Mouse (Mus musculus): Measurements from ENCODE around the gene Sergef. TPM values are rescaled to one million over a fixed set of nuclear protein-coding genes. Genes with fewer than 3 reads are reported as not detected.

Sergef gene
- total and polyA plus RNA-seq, 2 experiments from 2014 or later = 41.8 to 48.0 TPM

DNA sequence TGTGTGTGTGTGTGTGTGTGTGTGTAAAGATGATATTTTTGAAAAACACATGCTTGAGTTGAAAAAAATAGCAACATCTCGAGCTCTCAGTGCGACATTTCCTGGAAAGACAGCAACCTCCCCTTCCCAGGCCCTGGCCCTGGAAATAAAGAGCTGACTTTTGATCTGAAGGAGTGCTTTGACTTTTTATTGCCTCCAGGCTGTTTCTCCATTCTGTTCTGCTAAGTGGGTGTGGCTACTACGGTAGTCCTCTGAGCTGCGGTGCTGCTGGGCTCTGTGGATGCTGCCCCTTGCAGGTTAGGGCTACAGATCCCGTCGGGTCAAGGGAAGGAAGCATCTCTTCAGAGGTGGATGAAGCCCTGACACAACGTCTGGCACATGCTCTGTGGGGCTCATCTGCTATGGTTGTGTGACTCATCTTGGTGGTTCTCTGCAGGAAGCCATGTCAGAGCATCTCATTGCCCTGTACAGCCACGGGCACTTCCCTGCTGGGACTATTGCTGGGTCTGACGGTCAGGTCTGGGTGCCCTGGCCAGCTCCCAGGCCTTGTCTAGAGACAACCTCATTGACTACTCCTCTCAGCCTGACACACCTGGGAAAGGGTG, 201.0 kb downstream of the Sergef start:
- 64% methylated on average over 9 of the region's 9 CpGs for WGBS
- ATAC-seq = no peak
- Histone ChIP-seq H3K27me3 (ENCODE audit: insufficient read depth, low read length) (no peaks in the 10 kb centered on the region), H3K4me1 (ENCODE audit: insufficient read depth, low read length) (no peaks in the 10 kb centered on the region), H3K9ac (replicated peaks; ENCODE audit: low read length) (no peak overlapping the region), H3K27ac (no peak overlapping the region), H3K4me3 (ENCODE audit: low read length) (no peak overlapping the region), H3K4me2 (ENCODE audit: low read depth, low read length) (no peak overlapping the region), H3K9me3 (ENCODE audit: low read length) (no peaks in the 10 kb centered on the region), H3K36me3 (ENCODE audit: insufficient read depth, low read length) (peaks cover 8% of the 10 kb centered on the region; the same call in 1 of the 2 replicates)
- no peak for DNase-seq (ENCODE audit: low spot score)
- no peak for TF ChIP-seq CTCF (IDR thresholded peaks at IDR 0.05; ENCODE audit: low read depth)

GRCm38 (mm10) chr7:46435833-46436232, 203.8 kb downstream of the Sergef start:
- peak; percentile 11; the same call in 1 of the 2 replicates for TF ChIP-seq CTCF (IDR thresholded peaks at IDR 0.05; ENCODE audit: low read depth)
- no peak overlapping the region for H3K4me3 ChIP-seq (ENCODE audit: low read length)
- ATAC-seq (no peak), DNase-seq (ENCODE audit: low spot score) (no peak)
- H3K9ac ChIP-seq (replicated peaks; ENCODE audit: low read length) = no peak overlapping the region
- peaks cover 8% of the 10 kb centered on the region; the same call in 1 of the 2 replicates for H3K36me3 ChIP-seq (ENCODE audit: insufficient read depth, low read length)
- 94% methylated on average over 5 of the region's 5 CpGs for WGBS
- no peaks in the 10 kb centered on the region for H3K27me3 ChIP-seq (ENCODE audit: insufficient read depth, low read length)
- no peaks in the 10 kb centered on the region for H3K9me3 ChIP-seq (ENCODE audit: low read length)
- H3K4me1 ChIP-seq (ENCODE audit: insufficient read depth, low read length) = no peaks in the 10 kb centered on the region; the same call in 1 of the 2 replicates
- no peak overlapping the region for H3K27ac ChIP-seq
- no peak overlapping the region for H3K4me2 ChIP-seq (ENCODE audit: low read depth, low read length)

GRCm38 (mm10) chr7:46433874-46434273, 205.7 kb downstream of the Sergef start:
- no peak overlapping the region for H3K9ac ChIP-seq (replicated peaks; ENCODE audit: low read length)
- peaks cover 8% of the 10 kb centered on the region; the same call in 1 of the 2 replicates for H3K36me3 ChIP-seq (ENCODE audit: insufficient read depth, low read length)
- no peaks in the 10 kb centered on the region; the same call in 1 of the 2 replicates for H3K4me1 ChIP-seq (ENCODE audit: insufficient read depth, low read length)
- peak overlapping the region; percentile 60 for H3K27ac ChIP-seq
- peak; percentile 73 for ATAC-seq
- no peak overlapping the region for H3K4me2 ChIP-seq (ENCODE audit: low read depth, low read length)
- no peaks in the 10 kb centered on the region for H3K27me3 ChIP-seq (ENCODE audit: insufficient read depth, low read length)
- H3K9me3 ChIP-seq (ENCODE audit: low read length) = no peaks in the 10 kb centered on the region
- no peak overlapping the region for H3K4me3 ChIP-seq (ENCODE audit: low read length)
- no peak for TF ChIP-seq CTCF (IDR thresholded peaks at IDR 0.05; ENCODE audit: low read depth)
- no peak for DNase-seq (ENCODE audit: low spot score)
- WGBS = 30% methylated on average over 5 of the region's 5 CpGs

DNA sequence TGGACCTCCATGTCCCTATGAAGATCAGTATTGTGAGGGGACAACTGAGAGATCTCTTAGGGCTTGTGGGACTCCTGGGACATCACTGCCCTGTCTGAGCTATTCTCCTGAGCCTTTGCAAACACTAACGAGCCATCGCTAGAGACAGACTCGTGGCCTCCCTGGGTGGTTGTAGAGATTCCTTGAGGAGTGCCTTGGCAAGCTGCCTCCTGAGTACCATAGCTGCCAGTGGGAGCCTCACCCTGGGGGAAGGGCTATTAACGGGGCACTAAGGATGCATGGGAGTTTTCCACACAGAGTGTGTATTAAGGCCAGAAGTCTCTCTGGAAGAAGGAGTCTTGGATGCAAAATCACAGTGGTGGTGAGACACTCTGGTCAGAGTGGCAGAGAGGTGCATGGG, 214.6 kb downstream of the Sergef start:
- DNase-seq (ENCODE audit: low spot score) (no peak), ATAC-seq (no peak)
- no peak overlapping the region for H3K4me3 ChIP-seq (ENCODE audit: low read length)
- peaks cover 8% of the 10 kb centered on the region; the same call in 1 of the 2 replicates for H3K36me3 ChIP-seq (ENCODE audit: insufficient read depth, low read length)
- no peak overlapping the region for H3K9ac ChIP-seq (replicated peaks; ENCODE audit: low read length)
- no peak for TF ChIP-seq CTCF (IDR thresholded peaks at IDR 0.05; ENCODE audit: low read depth)
- H3K4me1 ChIP-seq (ENCODE audit: insufficient read depth, low read length) = peaks cover 16% of the 10 kb centered on the region
- H3K27ac ChIP-seq = no peak overlapping the region
- no peak overlapping the region for H3K4me2 ChIP-seq (ENCODE audit: low read depth, low read length)
- no peaks in the 10 kb centered on the region for H3K27me3 ChIP-seq (ENCODE audit: insufficient read depth, low read length)
- WGBS = 26% methylated on average over 4 of the region's 4 CpGs
- no peaks in the 10 kb centered on the region for H3K9me3 ChIP-seq (ENCODE audit: low read length)

DNA sequence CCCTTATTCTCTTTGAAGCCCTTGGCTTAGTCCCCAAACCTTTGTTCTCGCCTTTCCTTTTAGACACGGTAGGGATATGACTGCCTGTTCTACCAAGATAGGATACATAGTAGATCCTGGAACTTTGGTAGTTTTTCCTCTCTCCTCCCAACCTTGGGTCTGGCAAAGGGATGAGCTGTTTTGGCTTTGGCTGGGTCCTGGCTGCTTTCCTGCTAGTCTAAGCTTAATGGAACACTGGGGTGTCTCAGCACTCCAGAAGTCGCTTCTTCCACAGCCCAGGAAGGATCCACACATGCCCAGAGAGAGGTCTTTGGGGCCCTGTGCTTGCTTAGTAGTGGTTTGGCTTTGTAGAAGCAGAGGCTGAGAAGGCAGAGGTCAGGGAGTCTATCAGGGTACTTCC, 215.7 kb downstream of the Sergef start:
- Histone ChIP-seq H3K4me2 (ENCODE audit: low read depth, low read length) (no peak overlapping the region), H3K9me3 (ENCODE audit: low read length) (no peaks in the 10 kb centered on the region), H3K36me3 (ENCODE audit: insufficient read depth, low read length) (peaks cover 8% of the 10 kb centered on the region; the same call in 1 of the 2 replicates), H3K27ac (no peak overlapping the region), H3K9ac (replicated peaks; ENCODE audit: low read length) (no peak overlapping the region), H3K27me3 (ENCODE audit: insufficient read depth, low read length) (no peaks in the 10 kb centered on the region), H3K4me1 (ENCODE audit: insufficient read depth, low read length) (peaks cover 16% of the 10 kb centered on the region), H3K4me3 (ENCODE audit: low read length) (no peak overlapping the region)
- ATAC-seq = no peak
- no peak for TF ChIP-seq CTCF (IDR thresholded peaks at IDR 0.05; ENCODE audit: low read depth)
- WGBS = 57% methylated on average over 3 of the region's 3 CpGs
- DNase-seq (ENCODE audit: low spot score) = no peak

- ATAC-seq = peak; percentile 52
- Histone ChIP-seq H3K27ac (peak overlapping the region; percentile 52), H3K9ac (replicated peaks; ENCODE audit: low read length) (no peak overlapping the region), H3K4me3 (ENCODE audit: low read length) (no peak overlapping the region), H3K4me1 (ENCODE audit: insufficient read depth, low read length) (peaks cover 16% of the 10 kb centered on the region), H3K9me3 (ENCODE audit: low read length) (no peaks in the 10 kb centered on the region), H3K36me3 (ENCODE audit: insufficient read depth, low read length) (peaks cover 2% of the 10 kb centered on the region; the same call in 1 of the 2 replicates), H3K4me2 (ENCODE audit: low read depth, low read length) (0 out of 2 replicates have a peak overlapping the region, but pooled peaks have one; percentile 22), H3K27me3 (ENCODE audit: insufficient read depth, low read length) (no peaks in the 10 kb centered on the region)
- DNase-seq (ENCODE audit: low spot score) = peak; percentile 69
- peak; percentile 78 for TF ChIP-seq CTCF (IDR thresholded peaks at IDR 0.05; ENCODE audit: low read depth)
- 45% methylated on average over 14 of the region's 18 CpGs for WGBS
Observed at GRCm38 (mm10) chr7:46422764-46423412, 216.7 kb downstream of the Sergef start.
